Mouse (Mus musculus) ES-E14 (cell line): Measurements from ENCODE around the gene Lpp.

Experiments used
- CHD2 ChIP-seq: IDR thresholded peaks from 2 replicates; pipeline ENCODE4 v1.6.1; 2014; ENCODE audit warnings: mild to moderate bottlenecking, low read depth, low read length, inconsistent platforms
- HCFC1 ChIP-seq: IDR thresholded peaks from 2 replicates; pipeline ENCODE4 v1.6.1; 2012; ENCODE audit warnings: low read length, inconsistent platforms, borderline replicate concordance; ENCODE audit not compliant: insufficient read depth
- MAFK ChIP-seq: IDR thresholded peaks from 2 replicates; pipeline ENCODE4 v1.6.1; 2014; ENCODE audit warnings: mild to moderate bottlenecking, low read depth, low read length, inconsistent platforms; ENCODE audit not compliant: insufficient read depth
- ZC3H11A ChIP-seq: IDR thresholded peaks from 2 replicates; pipeline ENCODE4 v1.6.1; 2012; ENCODE audit warnings: low read depth, mild to moderate bottlenecking, inconsistent platforms, low read length, borderline replicate concordance

DNA sequence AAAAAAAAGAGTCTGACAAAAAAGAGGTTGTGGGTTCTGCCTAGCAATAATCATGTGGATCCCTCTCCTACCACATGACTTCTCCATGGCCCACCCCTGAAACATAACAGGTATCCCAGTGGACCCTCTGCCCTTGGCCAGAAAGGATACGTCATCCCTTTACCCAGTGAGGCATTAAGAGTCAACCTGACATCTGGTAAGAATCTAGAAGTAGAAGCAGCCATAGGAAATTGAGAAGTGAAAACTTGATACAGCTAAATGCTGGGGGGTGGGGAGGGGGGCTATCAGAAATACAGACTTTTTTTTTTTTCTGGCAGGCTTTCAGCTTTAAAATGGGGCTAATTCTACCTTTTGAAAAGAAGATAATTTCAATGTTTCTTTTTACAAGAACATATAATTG lies 445.7 kb downstream of the Lpp start:
- no peak for TF ChIP-seq MAFK
- no peak for TF ChIP-seq ZC3H11A
- TF ChIP-seq CHD2: no peak
- no peak for TF ChIP-seq HCFC1
